Mouse (Mus musculus) liver, embryonic 14 days (tissue): ENCODE measurements around the gene Kcnk7. TPM values are rescaled to one million over a fixed set of nuclear protein-coding genes. Genes with fewer than 3 reads are reported as not detected.

Source experiments
- polyA plus RNA-seq: library from polyadenylated mRNA; depleted of rRNA; stranded (reverse); fragments of >200 nt; gene quantifications from 2 replicates; pipeline ENCODE4 v1.2.3, GENCODE M21; 2012; rRNA removed

Kcnk7 gene
- 0.05 TPM in 1 of 2 replicates, not detected in the other for polyA plus RNA-seq

GRCm38 (mm10) chr19:5704163-5704800 is at the start of gene Kcnk7:
TSS of gene Kcnk7 (plus strand) at chr19:5704367.

GRCm38 (mm10) chr19:5662981-5663913 is 40.9 kb upstream of the Kcnk7 start, which contains the start of gene Sipa1:
TSS of gene Sipa1 (minus strand) at chr19:5663707.

DNA sequence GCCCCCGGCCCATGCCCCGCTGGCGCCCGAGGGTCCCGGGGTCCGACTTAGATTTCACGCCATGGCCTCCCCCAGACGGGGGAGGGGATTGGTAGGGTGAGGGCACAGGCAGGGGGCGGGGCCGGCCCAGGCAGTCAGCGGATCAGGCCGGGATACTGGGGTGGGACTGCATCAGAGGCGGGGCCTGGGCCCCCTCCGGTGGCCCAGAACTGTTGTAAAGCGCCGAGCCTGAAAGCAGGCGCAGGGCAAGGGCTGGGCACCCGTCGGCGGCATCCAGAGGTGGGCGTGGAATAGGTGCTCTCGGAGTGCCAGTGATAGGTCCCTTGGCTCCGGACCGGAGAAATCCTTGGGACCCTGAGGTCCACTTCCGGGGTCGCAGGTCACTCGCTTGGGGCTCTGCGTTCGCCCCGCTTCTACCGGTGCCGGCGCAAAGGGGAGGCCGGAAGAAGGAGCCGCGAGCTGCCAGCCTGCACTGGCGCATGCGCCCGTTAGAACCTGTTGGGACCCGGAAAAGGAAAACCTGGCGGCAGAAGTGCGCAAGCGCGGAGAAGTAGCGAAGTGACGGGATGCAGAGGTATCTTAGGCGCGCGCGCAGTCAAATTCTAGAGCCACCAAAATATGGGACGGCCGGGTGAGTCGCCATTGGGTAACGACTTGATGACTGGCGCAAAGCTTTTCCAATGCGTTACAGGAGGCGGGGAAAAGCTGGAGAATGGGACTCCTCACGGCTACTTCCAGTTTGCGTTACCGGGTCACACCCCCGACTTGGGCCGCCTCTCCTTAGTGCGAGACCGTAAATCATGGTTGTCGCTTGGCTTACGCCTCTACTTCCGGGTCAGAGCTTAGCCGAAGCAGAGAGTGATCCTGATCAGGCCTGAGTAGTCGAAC is 15.7 kb upstream of the Kcnk7 start, which contains the start of the genes Map3k11 and Pcnx3:
TSS of gene Map3k11 (plus strand) at position 543 of the 888 bp plus-strand sequence.
TSS of gene Pcnx3 (minus strand) at position 709 of the 888 bp plus-strand sequence.

DNA sequence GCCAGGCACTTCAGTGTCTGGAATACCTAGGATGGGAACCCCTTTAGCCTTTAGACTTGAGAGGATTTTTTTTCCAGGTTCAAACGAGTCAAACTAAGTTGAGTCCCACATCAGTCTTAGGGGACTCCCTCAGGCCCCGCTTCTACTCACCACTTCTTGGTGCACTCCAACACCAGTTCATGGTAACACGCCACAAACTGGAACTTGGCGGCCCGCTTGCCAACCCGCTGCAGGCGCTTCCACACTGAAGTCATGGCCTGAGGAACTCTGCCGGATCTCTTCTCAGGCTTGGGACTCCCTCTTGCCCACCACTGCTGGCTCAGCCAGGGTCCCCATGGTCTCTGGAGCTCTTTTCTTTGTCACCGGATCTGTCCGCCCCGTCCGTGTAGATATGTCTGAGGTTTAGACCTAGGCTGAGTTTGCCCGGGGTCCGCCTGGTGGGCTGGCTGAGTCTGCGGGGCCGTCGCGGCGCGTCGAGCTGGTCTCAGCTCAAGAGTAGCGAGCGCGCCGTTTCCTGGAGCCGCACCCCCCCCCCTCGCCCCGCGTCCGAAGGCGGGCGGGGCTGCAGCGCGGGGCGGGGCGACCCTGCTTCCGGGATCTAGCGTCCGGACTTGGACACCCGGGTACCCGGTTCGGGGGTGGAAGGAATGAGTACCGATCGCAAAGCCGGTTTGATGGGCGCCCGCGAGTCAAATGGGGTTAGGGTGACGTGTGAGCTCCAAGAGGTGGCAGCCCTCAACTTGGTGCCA is 21.8 kb downstream of the Kcnk7 start, which contains the start of gene Ehbp1l1:
TSS of gene Ehbp1l1 (minus strand) at position 551 of the 749 bp plus-strand sequence.

GRCm38 (mm10) chr19:5729444-5729815 is 25.3 kb downstream of the Kcnk7 start, which contains the start of gene Fam89b:
TSS of gene Fam89b (minus strand) at chr19:5729653.

DNA sequence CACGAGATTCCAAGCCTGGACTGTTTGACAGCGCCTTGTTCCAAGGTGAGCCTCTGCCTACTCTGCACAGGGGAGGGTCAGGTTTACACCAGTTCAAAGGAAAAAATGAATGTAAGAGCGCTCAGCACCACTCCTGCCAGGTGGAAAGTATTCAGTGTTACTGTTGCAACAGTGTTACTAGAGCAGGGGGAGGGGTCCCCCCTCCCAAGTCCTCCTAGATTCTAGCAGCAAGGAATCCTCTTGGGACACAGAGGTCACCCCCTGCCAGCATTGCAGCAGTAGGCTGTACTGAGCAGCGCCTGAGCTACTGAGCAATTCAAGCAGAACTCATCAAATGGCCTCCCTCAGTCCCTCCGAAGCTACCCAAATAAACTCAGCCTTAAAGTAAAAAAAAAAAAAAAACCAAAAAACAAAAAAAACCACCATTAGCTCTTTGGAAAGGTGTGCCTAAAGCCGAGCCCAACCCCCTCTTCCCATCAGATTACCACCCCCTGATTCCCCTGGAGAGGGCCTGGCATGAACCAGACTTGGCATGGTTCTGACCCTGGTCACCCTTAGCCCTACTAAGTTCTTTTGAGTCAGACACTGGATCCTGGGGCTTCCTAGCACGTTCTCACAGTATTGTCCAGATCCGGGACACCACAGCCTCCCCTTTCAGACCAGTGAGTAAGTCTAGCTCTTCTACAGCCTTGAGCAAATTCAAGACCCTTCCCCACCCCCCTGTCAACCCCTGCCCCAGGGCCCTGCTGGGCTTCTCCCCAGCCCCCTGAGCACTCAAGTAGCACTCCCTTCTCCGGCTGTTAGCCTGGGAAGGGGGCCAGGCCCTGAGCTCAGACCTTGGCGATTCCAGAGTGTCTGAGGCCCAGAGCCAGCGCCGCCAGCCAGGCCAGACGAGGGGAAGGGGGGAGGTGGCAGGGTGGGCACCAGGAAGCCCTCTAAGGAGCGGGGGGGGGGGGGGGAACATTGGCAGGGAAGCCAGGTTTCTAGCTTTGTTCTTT is 36.5 kb downstream of the Kcnk7 start, which contains the start of gene Ltbp3:
TSS of gene Ltbp3 (plus strand) at position 585 of the 998 bp plus-strand sequence.

Other genes with a start within 250 kb of the Kcnk7 start
- 1.2 and 1.4 TPM in 2 replicates for gene Ccdc85b, start 246.5 kb upstream of the Kcnk7 start, polyA plus RNA-seq
- 23.0 and 23.8 TPM in 2 replicates for gene Fibp, start 243.8 kb upstream of the Kcnk7 start, polyA plus RNA-seq
- 0.06 and 0.07 TPM in 2 replicates for gene Ctsw, start 235.9 kb upstream of the Kcnk7 start, polyA plus RNA-seq
- gene Efemp2, start 230.4 kb upstream of the Kcnk7 start, polyA plus RNA-seq = 10.5 and 10.6 TPM in 2 replicates
- 11.9 and 12.6 TPM in 2 replicates for gene Mus81, start 216.0 kb upstream of the Kcnk7 start, polyA plus RNA-seq
- 433 and 538 TPM in 2 replicates for gene Cfl1, start 213.9 kb upstream of the Kcnk7 start, polyA plus RNA-seq
- 0.45 and 0.81 TPM in 2 replicates for gene 1700020D05Rik, start 200.6 kb upstream of the Kcnk7 start, polyA plus RNA-seq
- gene Snx32, start 193.8 kb upstream of the Kcnk7 start, polyA plus RNA-seq = 6.9 and 8.5 TPM in 2 replicates
- 0.02 TPM in 1 of 2 replicates, not detected in the other for gene Ovol1, start 143.7 kb upstream of the Kcnk7 start, polyA plus RNA-seq
- 0.88 and 1.3 TPM in 2 replicates for gene Ap5b1, start 136.3 kb upstream of the Kcnk7 start, polyA plus RNA-seq
- gene Rnaseh2c, start 102.5 kb upstream of the Kcnk7 start, polyA plus RNA-seq = 77.3 and 81.5 TPM in 2 replicates
- gene Kat5, start 94.1 kb upstream of the Kcnk7 start, polyA plus RNA-seq = 29.8 and 30.0 TPM in 2 replicates
- gene Rela, start 66.9 kb upstream of the Kcnk7 start, polyA plus RNA-seq = 12.2 and 17.0 TPM in 2 replicates
- gene Sipa1, start 40.7 kb upstream of the Kcnk7 start, polyA plus RNA-seq = 23.2 and 25.6 TPM in 2 replicates
- gene Map3k11, start 15.6 kb upstream of the Kcnk7 start, polyA plus RNA-seq = 11.5 and 13.8 TPM in 2 replicates
- gene Pcnx3, start 15.5 kb upstream of the Kcnk7 start, polyA plus RNA-seq = 14.3 and 19.3 TPM in 2 replicates
- gene Ehbp1l1, start 21.9 kb downstream of the Kcnk7 start, polyA plus RNA-seq = 90.4 and 95.1 TPM in 2 replicates
- 34.2 and 40.2 TPM in 2 replicates for gene Fam89b, start 25.3 kb downstream of the Kcnk7 start, polyA plus RNA-seq
- 1.6 and 3.2 TPM in 2 replicates for gene Ltbp3, start 36.5 kb downstream of the Kcnk7 start, polyA plus RNA-seq
- 23.6 TPM in 2 replicates for gene Scyl1, start 67.1 kb downstream of the Kcnk7 start, polyA plus RNA-seq
- 5.5 and 7.0 TPM in 2 replicates for gene Frmd8, start 170.9 kb downstream of the Kcnk7 start, polyA plus RNA-seq
- 5.2 and 7.1 TPM in 2 replicates for gene Slc25a45, start 173.4 kb downstream of the Kcnk7 start, polyA plus RNA-seq
- gene Tigd3, start 189.8 kb downstream of the Kcnk7 start, polyA plus RNA-seq = 2.2 and 2.7 TPM in 2 replicates
- 31.1 and 35.5 TPM in 2 replicates for gene Dpf2, start 208.6 kb downstream of the Kcnk7 start, polyA plus RNA-seq
- 2.2 and 2.3 TPM in 2 replicates for gene Cdc42ep2, start 220.4 kb downstream of the Kcnk7 start, polyA plus RNA-seq